Mouse (Mus musculus) MEL (cell line): ENCODE measurements at regions not wholly inside any gene's neighbourhood (a gene's known extent, or its start where the extent isn't known, plus 50 kb on each side); places are given as distances from the start of the nearest gene placed in this dataset.

Experiments
- DNase-seq: peaks from one replicate; pipeline ENCODE4 v3.0.0; 2011; ENCODE audit warnings: low read depth, low spot score
- H3K27ac ChIP-seq: 2 replicates; pipeline ENCODE4 v1.5.1; 2012; ENCODE audit warnings: low read depth, mild to moderate bottlenecking, control low read depth, low read length, moderate library complexity; ENCODE audit not compliant: control insufficient read depth
- H3K27me3 ChIP-seq, 2 experiments: fragments of 150-350 bp in 1 of 2; sonication (generic) in 1 of 2; 2 replicates each; pipeline ENCODE4 v1.6.1; 2012; ENCODE audit warnings: low read length in 2 of 2, mild to moderate bottlenecking in 2 of 2, improper control_type of control experiment in 1 of 2, moderate library complexity in 1 of 2; ENCODE audit not compliant: insufficient read depth in 2 of 2, control insufficient read depth in 1 of 2
- H3K36me3 ChIP-seq, 2 experiments: 2 replicates each; pipeline ENCODE4 v1.6.1; 2012 to 2014; ENCODE audit warnings: low read length in 2 of 2, improper control_type of control experiment in 1 of 2, inconsistent platforms in 1 of 2, mild to moderate bottlenecking in 1 of 2; ENCODE audit not compliant: insufficient read depth in 2 of 2, control insufficient read depth in 1 of 2
- H3K4me1 ChIP-seq, 2 experiments: fragments of 150-350 bp in 1 of 2; sonication (generic) in 1 of 2; 2 replicates each; pipeline ENCODE4 v1.6.1; 2012; ENCODE audit warnings: low read length in 2 of 2, improper control_type of control experiment in 1 of 2, mild to moderate bottlenecking in 1 of 2; ENCODE audit not compliant: insufficient read depth in 2 of 2, control insufficient read depth in 1 of 2
- H3K4me3 ChIP-seq, 2 experiments: fragments of 150-350 bp in 1 of 2; sonication (generic) in 1 of 2; 2 replicates each; pipeline ENCODE4 v1.5.1; 2012; ENCODE audit warnings: low read depth in 2 of 2, low read length in 2 of 2, mild to moderate bottlenecking in 2 of 2, moderate library complexity in 2 of 2, control low read depth in 1 of 2, improper control_type of control experiment in 1 of 2; ENCODE audit not compliant: control insufficient read depth in 1 of 2, insufficient read depth in 1 of 2
- H3K79me2 ChIP-seq: 2 replicates; pipeline ENCODE4 v1.6.1; 2012; ENCODE audit warnings: mild to moderate bottlenecking, low read length, moderate library complexity; ENCODE audit not compliant: control insufficient read depth, poor library complexity, insufficient read depth
- H3K9ac ChIP-seq: 2 replicates; pipeline ENCODE4 v1.6.1; 2012; ENCODE audit warnings: low read depth, mild to moderate bottlenecking, control low read depth, low read length, moderate library complexity; ENCODE audit not compliant: control insufficient read depth, poor library complexity, severe bottlenecking
- H3K9me3 ChIP-seq: fragments of 150-350 bp; sonication (generic); replicated peaks from 2 replicates; pipeline ENCODE4 v1.6.1; 2012; ENCODE audit warnings: mild to moderate bottlenecking, low read length, improper control_type of control experiment, moderate library complexity; ENCODE audit not compliant: insufficient read depth
- CHD1 ChIP-seq: IDR thresholded peaks from 2 replicates; pipeline ENCODE4 v1.6.1; 2012; ENCODE audit warnings: low read depth, mild to moderate bottlenecking, inconsistent platforms, low read length, improper control_type of control experiment
- E2F4 ChIP-seq: IDR thresholded peaks from 2 replicates; pipeline ENCODE4 v1.6.1; 2011; ENCODE audit warnings: low read depth, low read length, improper control_type of control experiment, borderline replicate concordance
- ELF1 ChIP-seq: IDR thresholded peaks from 2 replicates; pipeline ENCODE4 v1.6.1; 2014; ENCODE audit warnings: low read depth, mild to moderate bottlenecking, inconsistent platforms, low read length, improper control_type of control experiment, moderate library complexity
- EP300 ChIP-seq, 2 experiments: IDR thresholded peaks; 2 replicates each; pipeline ENCODE4 v1.6.1; 2011; ENCODE audit warnings: improper control_type of control experiment in 2 of 2, low read length in 2 of 2, low read depth in 1 of 2, mild to moderate bottlenecking in 1 of 2
- ETS1 ChIP-seq: IDR thresholded peaks from 2 replicates; pipeline ENCODE4 v1.6.1; 2012; ENCODE audit warnings: low read depth, mild to moderate bottlenecking, inconsistent platforms, low read length, improper control_type of control experiment, moderate library complexity
- GABPA ChIP-seq: IDR thresholded peaks from 2 replicates; pipeline ENCODE4 v1.6.1; 2012; ENCODE audit warnings: low read depth, mild to moderate bottlenecking, inconsistent platforms, low read length, improper control_type of control experiment, moderate library complexity
- GATA1 ChIP-seq: IDR thresholded peaks from 2 replicates; pipeline ENCODE4 v1.6.1; 2011; ENCODE audit warnings: low read depth, low read length, improper control_type of control experiment
- KAT2A ChIP-seq: conservative IDR thresholded peaks from 2 replicates; pipeline ENCODE4 v1.6.1; 2012; ENCODE audit warnings: low read depth, low read length, improper control_type of control experiment, inconsistent platforms
- MAX ChIP-seq: IDR thresholded peaks from 2 replicates; pipeline ENCODE4 v1.6.1; 2011; ENCODE audit warnings: low read length, improper control_type of control experiment
- MAZ ChIP-seq: IDR thresholded peaks from 2 replicates; pipeline ENCODE4 v1.6.1; 2012; ENCODE audit warnings: low read depth, mild to moderate bottlenecking, inconsistent platforms, low read length, improper control_type of control experiment
- MEF2A ChIP-seq: IDR thresholded peaks from 2 replicates; pipeline ENCODE4 v1.6.1; 2014; ENCODE audit warnings: low read depth, mild to moderate bottlenecking, inconsistent platforms, low read length, improper control_type of control experiment; ENCODE audit not compliant: poor library complexity, insufficient replicate concordance, severe bottlenecking; ENCODE audit errors: extremely low read depth
- MXI1 ChIP-seq: IDR thresholded peaks from 2 replicates; pipeline ENCODE4 v1.6.1; 2011; ENCODE audit warnings: mild to moderate bottlenecking, low read depth, low read length, improper control_type of control experiment
- MYB ChIP-seq: IDR thresholded peaks from 2 replicates; pipeline ENCODE4 v1.6.1; 2011; ENCODE audit warnings: mild to moderate bottlenecking, low read depth, low read length, improper control_type of control experiment
- NRF1 ChIP-seq: IDR thresholded peaks from 2 replicates; pipeline ENCODE4 v1.6.1; 2014; ENCODE audit warnings: low read depth, mild to moderate bottlenecking, inconsistent platforms, low read length, improper control_type of control experiment, moderate library complexity; ENCODE audit not compliant: poor library complexity, insufficient read depth, severe bottlenecking
- POLR2A ChIP-seq, 2 experiments: IDR thresholded peaks; 2 replicates each; pipeline ENCODE4 v1.6.1; 2011 to 2012; ENCODE audit warnings: low read length in 2 of 2, mild to moderate bottlenecking in 2 of 2, control low read depth in 1 of 2, improper control_type of control experiment in 1 of 2, low read depth in 1 of 2, moderate library complexity in 1 of 2; ENCODE audit not compliant: control insufficient read depth in 1 of 2, insufficient read depth in 1 of 2, poor library complexity in 1 of 2
- RCOR1 ChIP-seq: IDR thresholded peaks from 2 replicates; pipeline ENCODE4 v1.6.1; 2012; ENCODE audit warnings: low read depth, mild to moderate bottlenecking, inconsistent platforms, low read length, improper control_type of control experiment
- SIN3A ChIP-seq: IDR thresholded peaks from 2 replicates; pipeline ENCODE4 v1.6.1; 2012; ENCODE audit warnings: low read length, improper control_type of control experiment, inconsistent platforms
- TAL1 ChIP-seq: IDR thresholded peaks from 2 replicates; pipeline ENCODE4 v1.6.1; 2012; ENCODE audit warnings: mild to moderate bottlenecking, inconsistent platforms, low read length, moderate library complexity, mixed read lengths
- TBP ChIP-seq: IDR thresholded peaks from 2 replicates; pipeline ENCODE4 v1.8.0; 2011; ENCODE audit warnings: low read depth, low read length, improper control_type of control experiment
- TCF12 ChIP-seq: IDR thresholded peaks from 2 replicates; pipeline ENCODE4 v1.6.1; 2014; ENCODE audit warnings: low read depth, mild to moderate bottlenecking, inconsistent platforms, low read length, improper control_type of control experiment, moderate library complexity
- USF2 ChIP-seq, 2 experiments: IDR thresholded peaks; 2 replicates each; pipeline ENCODE4 v1.6.1; 2011 to 2012; ENCODE audit warnings: improper control_type of control experiment in 2 of 2, low read length in 2 of 2, borderline replicate concordance in 1 of 2, inconsistent platforms in 1 of 2, low read depth in 1 of 2, mild to moderate bottlenecking in 1 of 2; ENCODE audit not compliant: insufficient read depth in 1 of 2
- ZC3H11A ChIP-seq: IDR thresholded peaks from 2 replicates; pipeline ENCODE4 v1.6.1; 2012; ENCODE audit warnings: low read depth, mild to moderate bottlenecking, inconsistent platforms, low read length, improper control_type of control experiment
- ZKSCAN1 ChIP-seq: IDR thresholded peaks from 2 replicates; pipeline ENCODE4 v1.6.1; 2012; ENCODE audit warnings: low read depth, mild to moderate bottlenecking, inconsistent platforms, low read length, improper control_type of control experiment, moderate library complexity
- ZMIZ1 ChIP-seq: IDR thresholded peaks from 2 replicates; pipeline ENCODE4 v1.6.1; 2012; ENCODE audit warnings: low read depth, mild to moderate bottlenecking, inconsistent platforms, low read length, improper control_type of control experiment, moderate library complexity
- ZNF384 ChIP-seq: IDR thresholded peaks from 2 replicates; pipeline ENCODE4 v1.6.1; 2012; ENCODE audit warnings: low read depth, mild to moderate bottlenecking, inconsistent platforms, low read length, improper control_type of control experiment

DNA sequence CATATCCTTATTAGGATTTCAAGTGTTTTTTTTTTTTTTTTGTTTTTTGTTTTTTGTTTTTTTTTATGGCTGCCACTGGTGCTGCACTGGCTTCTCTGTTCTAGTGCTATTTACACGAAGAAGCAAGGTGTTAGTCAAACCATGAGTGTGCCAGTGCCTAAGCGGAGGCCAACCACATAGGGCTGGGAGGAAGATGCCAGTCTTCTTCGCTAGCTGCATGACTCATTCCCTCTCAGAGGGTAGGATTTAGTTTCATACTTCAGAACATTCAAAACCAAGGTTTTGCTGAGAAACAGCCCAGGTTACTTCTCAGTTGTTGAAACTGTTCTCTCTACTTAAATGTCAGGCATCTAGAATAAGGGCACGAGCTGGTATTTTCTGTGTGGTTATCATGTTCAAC is 72.6 kb downstream of the Icos start:
- no peak overlapping the region for H3K9ac ChIP-seq
- H3K27ac ChIP-seq = no peak overlapping the region
- no peaks in the 10 kb centered on the region for H3K27me3 ChIP-seq
- H3K36me3 ChIP-seq = no peaks in the 10 kb centered on the region
- no peak for DNase-seq
- H3K4me1 ChIP-seq = no peaks in the 10 kb centered on the region
- no peaks in the 10 kb centered on the region for H3K79me2 ChIP-seq
- no peaks in the 10 kb centered on the region for H3K9me3 ChIP-seq
- H3K4me3 ChIP-seq = no peak overlapping the region
- TF ChIP-seq MEF2A (no peak), TAL1 (no peak)
- TF ChIP-seq, all 39 proteins: peak for 0

DNA sequence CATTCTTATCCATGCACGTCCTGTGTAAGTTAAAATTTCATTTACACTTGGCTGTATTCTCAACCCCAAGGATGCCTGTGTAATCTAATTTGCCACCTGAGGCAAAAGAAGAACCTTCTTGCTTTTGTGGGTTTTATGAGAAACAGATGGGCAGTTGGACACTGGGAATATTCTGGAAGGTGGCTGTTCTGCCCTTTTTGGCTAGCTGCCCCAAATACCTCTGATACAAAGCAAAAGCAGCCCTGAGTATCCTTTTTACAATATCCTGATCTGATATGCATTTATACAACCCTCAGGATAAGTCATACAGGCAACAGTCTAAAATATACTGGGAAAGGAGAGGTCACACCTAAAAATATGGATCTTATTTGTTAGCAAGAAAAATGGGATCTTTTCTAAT is 75.9 kb downstream of the Icos start:
- no peak for DNase-seq
- no peaks in the 10 kb centered on the region for H3K27me3 ChIP-seq
- no peak overlapping the region for H3K4me3 ChIP-seq
- no peaks in the 10 kb centered on the region for H3K9me3 ChIP-seq
- H3K4me1 ChIP-seq = no peaks in the 10 kb centered on the region
- H3K27ac ChIP-seq = no peak overlapping the region
- no peak overlapping the region for H3K9ac ChIP-seq
- no peaks in the 10 kb centered on the region for H3K79me2 ChIP-seq
- TF ChIP-seq CHD1 (no peak), ZC3H11A (no peak), GABPA (no peak), MEF2A (no peak), ZKSCAN1 (no peak), GATA1 (no peak), RCOR1 (no peak), ELF1 (no peak), E2F4 (no peak), MYB (no peak), SIN3A (no peak), MXI1 (no peak), POLR2A (IDR thresholded peaks at IDR 0.05; ENCODE audit: control insufficient read depth in 1 of 2, insufficient read depth in 1 of 2, low read depth in 1 of 2, low read length in 2 of 2, poor library complexity in 1 of 2) (no peak)
- H3K36me3 ChIP-seq = no peaks in the 10 kb centered on the region

DNA sequence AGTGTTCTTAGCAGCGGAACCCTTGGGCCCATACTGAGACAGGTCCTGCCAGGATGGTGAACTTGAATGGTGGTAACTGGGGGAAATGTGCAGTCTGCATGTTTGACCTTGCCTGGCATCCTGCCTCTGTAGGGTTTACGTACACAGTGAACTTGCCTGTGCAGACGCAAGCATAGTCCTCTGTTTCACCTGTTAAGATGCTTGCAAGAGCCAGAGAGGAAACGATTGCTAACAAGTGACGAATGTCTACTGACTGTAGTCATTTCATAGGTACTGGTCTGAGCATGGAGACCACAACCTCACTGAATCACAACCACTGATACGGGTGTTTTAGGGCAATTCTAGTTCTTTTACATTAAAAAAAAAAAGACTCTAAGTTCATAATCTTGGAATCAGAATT is 76.7 kb downstream of the Icos start:
- Histone ChIP-seq H3K27me3 (no peaks in the 10 kb centered on the region), H3K9ac (no peak overlapping the region), H3K4me3 (no peak overlapping the region), H3K4me1 (no peaks in the 10 kb centered on the region), H3K79me2 (no peaks in the 10 kb centered on the region), H3K36me3 (no peaks in the 10 kb centered on the region), H3K27ac (no peak overlapping the region), H3K9me3 (no peaks in the 10 kb centered on the region)
- no peak for DNase-seq
- TF ChIP-seq GATA1 (no peak), KAT2A (no peak), GABPA (no peak), RCOR1 (no peak), ZKSCAN1 (no peak), POLR2A (IDR thresholded peaks at IDR 0.05; ENCODE audit: control insufficient read depth in 1 of 2, insufficient read depth in 1 of 2, low read depth in 1 of 2, low read length in 2 of 2, poor library complexity in 1 of 2) (no peak), MAX (no peak), ZNF384 (no peak), ZMIZ1 (no peak), MEF2A (no peak), USF2 (IDR thresholded peaks at IDR 0.05; ENCODE audit: borderline replicate concordance in 1 of 2, insufficient read depth in 1 of 2, low read depth in 1 of 2, low read length in 2 of 2) (no peak), EP300 (IDR thresholded peaks at IDR 0.05; ENCODE audit: low read depth in 1 of 2, low read length in 2 of 2) (no peak), ELF1 (no peak), ETS1 (no peak), TCF12 (no peak), NRF1 (no peak), MAZ (no peak), TBP (no peak), E2F4 (no peak)
